Mouse (Mus musculus) kidney, postnatal 4 days (tissue): ENCODE data around the gene Cdc42bpb.

ENCODE experiments used
- DNase-seq, 2 experiments: peaks; one replicate each; pipeline ENCODE4 v3.0.0; 2021; ENCODE audit warnings: mixed read lengths in 2 of 2

The Cdc42bpb gene

GRCm38 (mm10) chr12:111283573-111283972 lies 93.9 kb downstream of the Cdc42bpb start:
- no peak for DNase-seq

GRCm38 (mm10) chr12:111276371-111276770 lies 101.1 kb downstream of the Cdc42bpb start:
- DNase-seq: no peak

DNA sequence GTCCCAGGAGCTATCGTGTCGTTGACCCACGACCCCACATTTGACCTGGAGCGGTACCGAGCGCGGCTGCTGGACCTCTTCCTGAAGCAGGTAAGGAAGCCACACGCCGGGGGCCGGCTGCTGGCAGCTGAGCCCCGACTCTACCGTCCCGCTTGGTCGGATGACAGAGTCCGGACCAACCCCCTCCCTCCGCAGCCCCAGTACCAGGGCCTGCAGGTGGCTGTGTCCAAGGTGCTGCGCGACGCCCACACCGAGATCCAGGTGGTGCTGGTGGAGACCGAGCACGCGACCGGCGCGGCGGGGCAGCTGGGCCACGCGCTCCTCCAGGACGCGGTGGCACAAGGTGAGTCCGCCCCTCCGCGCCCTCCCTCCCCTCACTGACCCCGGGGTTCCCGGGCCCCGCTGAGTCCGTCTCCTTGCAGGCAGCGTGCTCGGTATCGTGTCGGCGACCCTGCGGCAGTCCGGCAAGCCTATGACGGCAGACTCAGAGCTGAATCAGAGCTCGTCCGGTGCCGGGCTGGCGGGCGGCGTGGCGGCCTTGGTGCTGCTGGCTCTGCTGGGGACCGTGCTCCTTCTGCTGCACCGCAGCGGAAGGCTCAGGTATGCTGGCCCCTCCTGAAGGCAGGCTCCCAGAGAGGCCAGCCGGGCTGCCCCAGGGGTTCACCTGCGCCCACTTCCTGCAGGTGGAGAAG lies 102.2 kb downstream of the Cdc42bpb start:
- peak; percentile 52 to 66 for DNase-seq

GRCm38 (mm10) chr12:111274447-111275149 lies 102.9 kb downstream of the Cdc42bpb start:
- DNase-seq: peak in 1 of 2 experiments; percentile 31

- DNase-seq: peak; percentile 34 to 42
Measured at GRCm38 (mm10) chr12:111274006-111274405, 103.5 kb downstream of the Cdc42bpb start.

DNA sequence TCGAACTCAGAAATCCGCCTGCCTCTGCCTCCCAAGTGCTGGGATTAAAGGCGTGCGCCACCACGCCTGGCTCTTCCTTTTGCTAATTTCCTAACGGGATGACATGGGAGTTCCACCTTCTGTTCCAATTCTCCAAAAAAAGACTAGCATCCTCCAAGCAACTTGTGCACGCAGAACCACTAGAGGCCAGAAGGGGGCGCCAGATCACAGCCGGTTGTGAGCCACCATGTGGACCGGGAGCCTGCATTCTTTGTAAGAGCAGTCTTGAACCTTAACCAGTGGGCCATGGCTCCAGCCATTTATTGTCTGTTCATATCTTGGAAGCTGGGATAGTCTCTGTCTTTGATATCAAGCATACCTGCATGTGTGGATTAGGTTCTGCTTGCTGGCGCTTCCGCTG lies 105.1 kb downstream of the Cdc42bpb start:
- DNase-seq: peak; percentile 90 to 92

DNA sequence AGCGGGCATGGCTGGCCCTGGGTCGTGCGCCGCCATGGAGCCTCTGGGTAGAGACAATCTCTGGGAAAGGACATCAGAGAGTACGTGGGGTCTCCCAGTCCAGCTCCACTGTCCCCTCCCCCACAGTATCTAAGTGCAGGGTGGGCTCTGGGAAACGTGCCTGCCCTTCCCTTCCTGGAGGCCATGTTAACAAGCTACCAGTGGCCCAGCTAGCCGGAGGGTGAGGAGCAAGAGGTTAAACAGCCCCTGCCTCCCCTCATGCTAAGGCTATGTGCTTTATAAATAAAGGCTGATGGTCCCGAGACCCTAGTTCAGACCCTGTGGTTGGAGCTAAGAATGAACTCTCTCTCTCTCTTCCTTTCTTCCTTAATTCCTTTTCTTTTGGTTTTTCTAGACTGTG lies 105.6 kb downstream of the Cdc42bpb start:
- DNase-seq: no peak

DNA sequence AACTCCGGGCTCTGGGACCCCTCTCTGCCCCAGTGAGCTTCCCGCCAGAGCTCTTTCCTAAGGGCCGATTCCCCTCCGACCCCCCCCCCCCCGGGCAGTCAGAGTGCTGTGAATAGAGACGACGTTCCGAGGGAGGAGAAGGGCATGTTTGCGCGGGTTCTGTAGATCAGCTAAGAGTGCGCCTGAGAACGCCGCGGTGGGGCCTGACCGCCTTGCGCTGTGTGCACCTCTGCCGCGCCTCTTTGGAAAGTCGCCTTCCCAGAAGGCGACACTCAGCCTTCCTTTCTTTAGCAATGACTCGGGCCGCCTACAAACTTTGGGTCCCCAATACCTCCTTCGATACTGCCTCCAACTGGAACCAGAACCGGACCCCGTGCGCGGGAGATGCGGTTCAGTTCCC lies 106.1 kb downstream of the Cdc42bpb start:
- DNase-seq: no peak

DNA sequence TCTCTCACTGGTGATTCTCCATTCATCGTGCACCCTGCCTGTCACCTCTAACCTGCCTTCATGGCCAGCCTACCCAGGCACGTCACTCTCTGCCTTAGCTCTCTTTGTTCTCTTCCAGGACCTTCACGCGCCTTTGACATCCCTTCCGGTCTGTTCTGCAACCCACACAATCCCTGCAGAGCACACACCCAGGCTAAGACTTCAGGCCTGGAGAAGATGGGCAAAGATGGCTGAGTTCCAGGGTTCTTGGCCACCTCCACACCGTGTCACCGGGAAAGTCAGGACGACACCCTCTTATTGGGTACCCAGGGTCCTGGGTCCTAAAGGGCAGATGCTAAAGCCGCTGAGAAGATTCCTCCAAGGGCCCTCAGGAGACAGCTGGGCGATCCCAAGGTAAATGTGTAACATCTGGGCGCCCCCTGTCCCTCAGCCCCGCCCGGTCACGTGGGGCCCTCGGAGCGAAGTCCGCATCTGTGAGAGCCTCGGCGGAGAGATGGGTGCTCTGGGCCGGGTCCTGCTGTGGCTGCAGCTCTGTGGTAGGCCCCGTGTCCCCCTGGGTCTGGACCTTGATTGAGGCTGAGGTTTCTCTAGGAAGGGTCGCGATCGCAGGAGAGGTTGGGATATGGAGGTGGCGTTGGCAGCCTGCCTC lies 106.8 kb downstream of the Cdc42bpb start, which contains the start of gene Amn:
Gene Amn (plus strand): TSS at position 467 of the 649 bp plus-strand sequence.
- DNase-seq: peak; percentile 70 to 81

GRCm38 (mm10) chr12:111267673-111268325 lies 109.7 kb downstream of the Cdc42bpb start:
- DNase-seq: no peak

DNA sequence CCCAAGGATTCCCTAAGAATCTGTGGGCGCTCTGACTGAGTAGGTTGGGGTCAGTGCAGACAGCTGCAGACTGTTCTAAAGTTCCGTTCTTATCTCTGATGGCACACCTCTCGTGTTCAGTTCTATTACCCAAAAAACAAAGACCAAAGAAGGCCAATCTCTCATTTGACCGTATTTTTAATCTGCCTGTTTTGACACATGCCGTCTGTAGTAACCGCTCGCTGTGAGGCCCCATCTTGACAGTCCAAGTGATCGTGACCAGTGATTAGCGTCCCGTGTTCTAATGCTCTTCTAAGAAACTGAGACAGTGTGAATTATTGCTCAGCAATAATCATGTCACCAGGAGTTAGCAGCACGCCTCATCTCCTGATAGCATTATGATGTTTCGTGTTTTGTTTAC lies 110.9 kb downstream of the Cdc42bpb start:
- DNase-seq: no peak

GRCm38 (mm10) chr12:111265212-111265611 lies 112.3 kb downstream of the Cdc42bpb start:
- no peak for DNase-seq

- DNase-seq: no peak
Measured at GRCm38 (mm10) chr12:111263650-111264049, 113.9 kb downstream of the Cdc42bpb start.

DNA sequence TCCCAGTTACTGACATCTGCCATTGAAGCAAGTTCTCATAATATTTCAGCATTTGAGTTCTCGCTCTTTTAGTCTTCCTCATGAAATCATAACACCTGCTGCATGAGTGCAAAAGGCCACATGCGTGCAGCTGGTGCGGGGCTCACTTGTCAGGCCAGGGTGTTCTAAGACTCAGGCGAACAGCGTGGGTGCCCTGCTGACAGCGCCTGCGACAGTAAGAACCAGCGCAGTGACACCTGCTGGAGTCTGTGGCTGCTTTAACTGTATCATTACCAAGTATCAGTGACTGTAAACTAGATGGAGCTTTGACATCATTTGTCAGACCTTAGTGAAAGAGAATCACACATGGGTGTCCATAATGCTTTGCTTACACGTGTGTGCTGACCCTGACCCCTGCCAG lies 126.3 kb downstream of the Cdc42bpb start:
- peak in 1 of 2 experiments; percentile 43 for DNase-seq

GRCm38 (mm10) chr12:111250116-111250515 lies 127.4 kb downstream of the Cdc42bpb start:
- no peak for DNase-seq

DNA sequence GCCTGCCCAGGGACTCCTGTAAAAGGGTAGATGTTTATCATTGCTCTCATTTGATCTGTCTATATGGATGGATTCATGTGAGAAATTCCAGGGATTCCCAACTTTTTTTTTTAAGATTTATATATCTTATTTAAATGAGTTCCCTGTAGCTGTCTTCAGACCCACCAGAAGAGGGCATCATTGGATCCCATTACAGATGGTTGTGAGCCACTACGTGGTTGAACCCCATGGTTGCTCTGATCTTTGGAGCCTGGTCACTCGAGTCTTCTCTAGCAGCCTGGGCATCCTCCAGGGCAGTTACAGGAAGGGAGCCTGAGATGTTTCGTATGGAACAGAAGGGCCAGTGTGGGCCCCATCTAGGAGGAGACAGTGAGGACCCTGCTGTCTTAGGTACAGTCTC lies 128.4 kb downstream of the Cdc42bpb start:
- no peak for DNase-seq

- DNase-seq: no peak
Measured at GRCm38 (mm10) chr12:111246808-111247464, 130.6 kb downstream of the Cdc42bpb start.

GRCm38 (mm10) chr12:111245070-111245469 lies 132.4 kb downstream of the Cdc42bpb start:
- DNase-seq: no peak

DNA sequence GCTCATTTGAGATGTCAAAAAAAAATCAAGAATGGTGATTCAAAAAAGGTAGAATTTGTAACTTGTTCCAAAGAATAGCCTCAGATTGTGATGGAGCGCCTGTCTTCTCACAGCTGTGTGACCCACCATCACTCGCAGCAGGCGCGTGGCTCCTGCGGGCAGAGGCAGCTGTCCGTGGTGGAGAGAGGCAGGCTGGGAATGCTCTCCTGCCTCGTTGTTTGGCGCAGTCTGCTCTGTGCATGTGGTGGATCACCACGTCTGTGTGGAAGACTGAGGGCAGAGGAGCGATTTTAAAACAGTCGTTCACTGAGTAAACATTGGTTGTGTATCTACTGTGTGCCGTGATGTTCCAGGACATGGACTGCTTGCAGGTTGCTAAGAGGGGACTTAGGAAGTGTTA lies 133.8 kb downstream of the Cdc42bpb start:
- no peak for DNase-seq
